Mouse (Mus musculus) liver (tissue): Measurements from ENCODE around the gene Gm49673.
"Not testable (repeated sequence)": the region's sequence is repeated elsewhere in the genome, so short reads cannot be mapped to it uniquely, and the experiment has no call there.

Experiments
- DNase-seq: peaks from one replicate; pipeline ENCODE4 v3.0.0-alpha.2; 2020; ENCODE audit warnings: mixed read lengths

The Gm49673 gene

DNA sequence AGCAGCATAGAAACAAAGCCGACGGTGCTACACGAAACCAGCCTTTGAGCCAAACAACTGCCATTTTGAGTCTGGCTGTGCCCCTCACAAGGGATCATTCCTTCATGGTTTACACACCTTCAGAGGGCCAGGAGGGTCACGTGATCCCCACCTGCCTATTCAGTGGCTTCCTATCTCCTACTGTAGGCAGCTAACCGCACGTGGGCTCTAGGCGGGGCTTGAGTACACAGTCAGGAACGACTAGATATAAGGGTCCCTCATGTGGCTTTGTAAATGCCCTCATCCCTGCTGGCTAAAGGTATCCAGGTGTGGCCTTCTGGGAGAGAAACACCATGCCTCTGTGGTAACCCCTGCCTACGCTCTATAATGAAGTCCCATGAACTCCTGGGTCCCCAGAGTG lies 18.0 kb downstream of the Gm49673 start:
- not testable (repeated sequence) for DNase-seq

DNA sequence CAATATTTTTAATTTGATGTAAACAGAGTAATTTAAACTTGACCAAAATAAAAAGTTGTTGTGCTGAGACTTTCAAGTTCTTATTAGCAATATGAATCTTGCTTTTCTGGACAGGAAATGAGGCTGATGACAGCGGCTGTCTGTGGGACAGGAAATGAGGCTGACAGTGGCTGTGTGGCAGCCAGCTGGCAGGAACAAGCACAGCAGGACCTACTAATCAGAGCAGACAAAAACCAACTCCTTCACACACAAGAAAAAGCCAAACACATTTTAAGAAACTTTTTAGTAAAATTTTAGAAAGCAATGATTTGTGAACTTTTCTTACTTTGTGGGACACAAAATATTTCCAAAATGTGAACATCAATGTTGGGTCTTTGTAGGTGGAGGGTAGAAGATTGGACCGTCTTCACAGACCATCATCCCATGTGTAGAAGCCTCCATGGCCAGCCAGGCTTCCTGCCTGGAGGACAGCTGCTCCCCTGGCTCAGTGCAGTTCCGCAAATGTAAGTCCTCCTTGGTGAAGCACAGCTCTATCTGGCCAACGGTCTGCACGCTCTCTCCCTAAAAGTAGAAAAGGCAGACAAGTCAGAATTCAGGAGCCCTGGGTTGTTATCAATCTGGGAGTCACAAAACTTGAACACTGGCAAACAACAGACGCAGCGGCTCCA lies 19.1 kb downstream of the Gm49673 start:
- not testable (repeated sequence) for DNase-seq

DNA sequence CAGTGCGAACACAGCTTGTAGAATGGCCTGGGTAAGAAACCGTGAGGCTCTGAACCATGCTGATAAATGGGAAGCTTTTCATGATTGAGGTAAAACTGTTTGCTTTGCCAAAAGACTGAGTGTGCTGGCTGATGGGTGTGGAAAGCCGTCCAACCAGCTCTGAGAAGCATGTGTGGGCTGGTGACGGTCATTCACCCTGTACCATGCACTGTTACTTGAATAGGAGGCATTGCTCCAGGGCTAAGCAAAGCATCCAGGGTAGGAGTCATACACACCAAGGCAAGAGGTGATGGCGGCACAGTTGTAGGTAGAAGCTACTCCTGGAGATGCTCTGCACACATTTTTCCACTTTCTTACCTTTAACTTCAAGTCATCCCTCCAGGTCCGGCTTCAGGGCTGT lies 23.0 kb downstream of the Gm49673 start:
- not testable (repeated sequence) for DNase-seq

DNA sequence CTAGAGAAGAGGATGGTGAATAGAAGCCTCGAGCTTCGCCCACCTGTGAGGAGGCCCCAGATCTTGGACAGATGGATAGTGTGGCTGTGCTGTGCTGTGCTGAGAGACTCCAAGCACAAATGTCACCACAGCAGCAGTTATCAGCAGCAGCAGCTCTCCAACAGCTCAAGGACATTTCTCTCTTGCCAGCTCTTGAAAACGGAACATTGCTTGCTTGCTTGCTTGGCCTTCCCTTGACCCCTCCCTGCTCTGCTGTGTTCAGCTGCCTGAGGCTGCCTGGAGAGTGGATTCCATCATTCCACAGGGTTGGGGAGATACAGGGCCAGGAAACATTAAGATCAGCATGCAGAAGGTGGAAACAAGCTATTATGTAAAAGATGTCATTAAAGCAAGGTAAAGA lies 24.6 kb downstream of the Gm49673 start:
- not testable (repeated sequence) for DNase-seq

DNA sequence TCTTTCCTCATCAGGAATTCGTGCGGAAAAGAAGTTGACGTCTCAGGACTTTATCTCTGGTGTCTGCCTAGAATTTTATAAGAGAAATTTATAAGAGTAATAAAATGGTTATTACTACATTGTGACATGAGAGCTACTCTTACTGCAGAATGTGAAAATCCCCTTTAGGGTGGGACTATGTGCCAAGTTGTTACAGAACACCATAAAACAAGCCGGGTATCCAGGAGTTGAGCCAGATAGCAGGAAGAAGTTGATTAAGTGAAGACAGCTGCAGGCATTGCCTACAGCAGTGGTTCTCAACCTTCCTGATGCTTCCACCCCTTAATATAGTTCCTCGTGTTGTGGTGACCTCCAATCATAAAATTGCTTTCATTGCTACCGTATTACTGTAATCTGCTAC lies 30.7 kb downstream of the Gm49673 start:
- DNase-seq, result not testable (repeated sequence)

DNA sequence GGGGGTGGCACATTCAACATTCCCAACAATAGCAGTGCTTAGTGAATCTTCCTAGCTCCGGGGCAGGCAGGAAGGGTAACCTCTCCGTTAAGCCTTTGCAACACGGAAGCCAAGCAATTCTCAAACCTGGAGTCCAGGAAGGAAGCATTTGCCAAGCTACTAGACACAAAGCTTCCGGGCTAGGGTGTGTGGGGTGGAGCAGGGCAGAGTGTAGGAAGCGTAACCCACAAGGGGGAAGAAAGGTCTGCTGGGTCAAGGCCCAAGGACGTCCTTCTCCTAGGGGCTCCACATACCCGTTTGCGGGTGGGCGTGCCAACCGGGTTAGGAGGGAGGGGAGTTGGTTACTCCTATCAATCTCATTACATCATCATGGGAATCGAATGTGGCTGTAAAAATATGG lies 31.2 kb downstream of the Gm49673 start:
- peak; percentile 14 for DNase-seq

DNA sequence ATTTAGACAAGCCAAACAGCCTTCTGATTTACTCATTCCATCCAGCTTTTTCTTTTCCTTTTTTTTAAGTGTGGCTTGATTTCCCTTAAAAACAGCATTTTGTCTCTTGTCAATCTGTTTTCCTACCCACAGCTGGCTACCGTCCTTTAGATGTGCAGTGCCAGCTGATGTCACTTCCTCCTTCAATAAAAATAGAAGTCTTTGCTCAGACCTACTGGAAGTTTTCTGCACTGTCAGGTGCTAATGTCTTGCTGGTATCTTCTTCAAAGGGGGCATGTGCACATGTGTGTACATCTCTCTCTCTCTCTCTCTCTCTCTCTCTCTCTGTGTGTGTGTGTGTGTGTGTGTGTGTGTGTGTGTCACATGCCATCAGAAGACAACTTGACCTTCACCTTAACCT lies 35.4 kb downstream of the Gm49673 start:
- DNase-seq, result not testable (repeated sequence)

DNA sequence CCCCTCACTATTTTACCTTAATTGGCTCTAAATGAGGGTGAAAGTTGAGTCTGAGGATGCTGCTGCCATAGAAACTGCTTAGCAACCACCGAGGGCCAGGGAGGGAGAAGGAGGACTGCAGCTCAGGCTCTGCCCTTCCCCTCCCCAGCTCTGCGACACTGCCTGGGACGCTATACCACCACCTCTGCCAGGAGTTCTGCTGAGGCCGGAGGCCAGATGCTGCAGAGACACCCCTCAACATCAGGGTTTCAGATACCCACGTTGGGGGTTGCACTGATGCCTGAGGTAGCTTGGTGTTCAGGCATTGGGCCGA lies 46.3 kb downstream of the Gm49673 start:
- DNase-seq, result not testable (repeated sequence)

DNA sequence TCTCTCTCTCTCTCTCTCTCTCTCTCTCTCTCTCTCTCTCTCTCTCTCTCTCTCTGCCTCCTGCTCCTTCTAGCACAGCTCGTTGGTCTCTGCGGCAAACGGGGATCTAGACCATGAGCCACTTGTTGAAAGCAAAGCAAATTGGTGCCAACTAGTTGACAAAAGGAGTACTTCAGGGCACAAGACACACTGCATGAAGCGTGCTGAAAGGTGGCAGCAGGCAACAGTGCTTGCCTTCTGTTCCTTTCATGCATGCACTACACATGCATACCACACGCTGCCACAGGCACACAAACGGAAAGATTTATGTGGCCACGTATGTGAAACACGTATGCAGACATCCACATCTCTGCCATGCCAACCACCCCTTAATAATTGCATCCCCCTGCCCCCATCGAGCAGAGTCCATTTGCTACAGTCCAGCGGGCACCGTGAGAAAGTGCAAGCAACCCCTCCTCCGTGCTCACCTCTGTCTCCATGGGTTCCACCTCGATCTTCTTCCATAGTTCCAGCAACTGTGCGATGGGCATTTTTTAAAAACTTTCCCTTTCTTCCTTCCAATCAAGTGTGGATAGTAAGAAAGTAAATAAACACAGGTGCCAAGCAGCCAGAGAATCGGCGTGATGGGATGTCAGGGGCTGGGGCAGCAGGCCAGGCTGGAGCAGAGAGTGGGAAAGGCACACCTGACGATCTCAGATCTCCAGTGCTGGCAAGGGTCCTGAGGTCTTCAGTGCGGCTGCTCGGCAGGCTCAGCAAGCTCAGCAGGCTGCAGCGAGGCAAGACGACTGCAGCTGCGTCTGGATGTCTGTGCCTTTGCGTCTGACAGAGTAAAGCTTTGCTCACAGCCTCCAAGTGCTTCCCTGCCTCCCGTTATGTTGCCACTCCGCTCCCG lies 46.9 kb downstream of the Gm49673 start:
- DNase-seq, result not testable (repeated sequence)

DNA sequence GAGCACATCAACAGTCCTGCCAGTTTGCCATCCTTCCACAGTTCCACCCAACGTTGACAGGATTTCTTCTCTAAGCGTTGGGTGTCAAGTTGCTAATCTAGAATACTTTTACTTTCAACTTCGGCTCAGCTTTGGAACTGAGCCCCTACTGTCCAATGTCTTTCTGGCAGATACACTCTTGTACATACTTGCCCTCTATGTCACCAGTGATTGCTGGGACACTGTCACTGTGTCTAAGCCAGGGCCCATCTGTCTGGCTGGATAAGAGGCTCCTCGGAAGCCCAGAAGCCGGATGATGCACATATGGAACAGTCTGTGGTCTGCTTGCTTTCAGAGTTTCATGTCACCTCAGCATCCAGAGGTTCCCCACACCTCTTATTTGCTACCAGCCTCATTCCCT lies 51.4 kb downstream of the Gm49673 start:
- not testable (repeated sequence) for DNase-seq

DNA sequence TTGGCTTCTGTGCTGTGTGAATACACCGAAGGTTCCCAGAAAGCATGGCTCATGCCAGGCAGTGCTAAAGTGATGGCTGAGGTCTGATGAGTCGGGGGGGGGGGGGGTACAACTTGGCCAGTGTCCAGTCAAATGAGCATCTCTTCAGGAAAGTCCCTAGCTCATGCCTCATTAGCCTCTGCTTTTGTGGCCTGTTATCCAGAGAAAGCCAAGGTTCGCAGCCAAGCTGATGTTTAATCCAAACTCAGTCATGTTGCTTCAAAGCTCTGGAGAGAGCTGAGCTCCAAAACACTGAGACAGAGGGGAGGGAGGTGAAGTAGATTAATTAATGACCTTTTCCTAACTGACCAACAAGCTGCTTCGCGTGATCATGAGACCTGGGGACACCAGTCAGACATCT lies 51.9 kb downstream of the Gm49673 start:
- DNase-seq, result not testable (repeated sequence)

DNA sequence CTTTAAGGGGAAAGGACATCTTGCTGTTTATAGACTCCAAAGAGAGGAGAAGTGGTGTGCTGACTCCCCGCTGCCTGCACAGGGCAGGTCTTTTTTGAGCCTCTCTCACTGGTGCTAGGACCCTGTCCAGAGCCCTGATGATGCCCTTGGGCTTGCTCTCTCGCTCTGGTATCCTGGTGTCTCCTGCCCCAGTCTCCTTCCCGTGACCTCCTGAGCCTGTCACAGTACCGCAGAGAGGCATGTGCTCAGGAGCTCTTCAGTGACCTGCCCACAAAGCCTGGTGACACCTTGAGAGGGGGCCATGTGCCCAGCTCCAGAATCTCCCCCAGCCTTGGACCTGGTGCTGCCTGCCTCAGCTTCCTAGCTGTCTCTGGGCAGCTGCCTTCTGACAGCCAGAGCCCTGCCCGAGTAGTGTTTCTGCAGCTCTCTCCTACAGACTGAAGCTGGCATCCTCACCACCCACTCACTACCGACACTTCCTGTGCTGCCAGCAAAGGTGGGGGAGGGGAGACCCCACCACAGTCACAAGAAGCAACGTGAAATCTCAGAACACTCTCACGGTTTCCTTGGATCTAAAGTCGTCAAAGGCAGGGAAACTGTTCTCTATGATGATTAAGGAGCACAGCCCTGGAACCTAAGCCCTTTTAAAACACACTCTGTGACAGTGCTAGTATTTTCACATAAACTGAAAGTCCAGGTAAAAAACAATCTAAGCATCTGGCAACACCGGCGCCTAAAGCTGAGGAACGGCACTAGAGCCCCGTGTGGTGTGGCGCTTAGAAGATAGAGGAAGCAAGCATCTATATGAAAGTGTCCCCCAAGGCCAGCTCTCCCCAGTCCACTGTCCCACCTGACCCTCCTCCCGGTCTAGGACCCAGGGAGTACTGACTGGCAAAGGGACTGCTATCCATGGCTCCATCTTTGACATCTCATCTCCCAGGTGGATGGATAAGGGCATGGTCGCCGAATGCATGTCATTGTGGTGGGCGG lies 54.8 kb downstream of the Gm49673 start:
- DNase-seq, result not testable (repeated sequence)

DNA sequence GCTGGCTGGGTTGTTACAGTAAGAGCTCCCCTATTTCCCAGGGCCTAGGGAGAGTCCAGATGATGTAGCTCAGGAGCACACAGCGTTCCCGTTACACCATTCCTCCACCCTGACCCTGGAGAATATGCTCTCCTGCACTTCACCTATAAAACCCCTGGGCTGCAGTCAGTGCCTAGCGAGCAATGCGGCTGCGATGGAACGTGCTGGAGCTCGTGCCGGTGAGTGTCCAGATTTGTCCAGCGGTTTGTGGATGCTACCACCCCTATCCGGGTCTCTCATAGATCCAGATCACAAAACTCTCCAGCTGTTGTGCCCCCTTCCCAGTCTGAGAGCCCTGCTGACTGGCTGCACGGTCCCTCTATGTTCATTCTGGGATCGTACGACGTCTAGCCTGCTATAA lies 56.3 kb downstream of the Gm49673 start:
- DNase-seq, result not testable (repeated sequence)

DNA sequence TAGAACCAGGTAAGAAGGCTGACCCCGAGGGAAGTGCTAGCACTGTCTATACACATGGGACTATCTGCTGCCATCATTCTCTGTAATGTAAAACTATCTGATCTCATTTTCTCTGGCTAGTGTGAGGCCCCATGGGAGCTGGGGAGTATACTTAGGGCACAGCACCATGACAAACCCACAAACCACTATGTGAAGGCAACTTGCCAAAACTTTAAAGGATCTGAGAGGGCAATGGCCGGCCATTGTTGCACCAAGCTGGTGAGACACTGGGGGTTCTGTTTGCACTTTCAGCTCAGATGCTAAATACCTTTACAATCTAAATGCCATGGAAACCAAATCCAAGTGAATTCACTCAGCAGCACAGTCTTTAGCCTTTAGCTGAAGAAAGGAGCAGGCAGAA lies 77.7 kb downstream of the Gm49673 start:
- not testable (repeated sequence) for DNase-seq

DNA sequence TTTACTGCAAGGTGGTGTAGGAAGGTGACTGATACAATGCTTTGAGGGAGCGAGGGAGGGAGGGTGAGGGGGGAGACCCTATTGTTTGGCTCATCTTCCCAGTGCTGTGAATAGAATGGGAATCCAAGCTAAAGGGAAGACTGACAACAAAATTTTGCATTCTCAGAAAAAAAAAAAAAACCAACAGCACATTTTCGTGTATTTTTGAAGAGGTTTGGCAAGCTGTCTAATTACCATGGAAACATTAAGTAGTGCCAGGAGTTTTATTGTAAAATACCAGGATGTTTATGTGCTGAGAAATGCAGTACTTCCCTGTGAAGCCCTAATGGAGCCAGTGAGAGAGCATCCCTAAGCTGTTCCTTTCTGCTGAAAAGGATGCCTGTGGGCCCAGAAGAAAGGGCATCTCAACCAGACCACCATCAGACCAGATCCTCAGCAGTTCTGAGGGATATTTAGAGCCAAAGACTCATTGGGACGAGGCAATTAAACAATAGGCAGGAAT lies 90.9 kb downstream of the Gm49673 start:
- DNase-seq, result not testable (repeated sequence)

DNA sequence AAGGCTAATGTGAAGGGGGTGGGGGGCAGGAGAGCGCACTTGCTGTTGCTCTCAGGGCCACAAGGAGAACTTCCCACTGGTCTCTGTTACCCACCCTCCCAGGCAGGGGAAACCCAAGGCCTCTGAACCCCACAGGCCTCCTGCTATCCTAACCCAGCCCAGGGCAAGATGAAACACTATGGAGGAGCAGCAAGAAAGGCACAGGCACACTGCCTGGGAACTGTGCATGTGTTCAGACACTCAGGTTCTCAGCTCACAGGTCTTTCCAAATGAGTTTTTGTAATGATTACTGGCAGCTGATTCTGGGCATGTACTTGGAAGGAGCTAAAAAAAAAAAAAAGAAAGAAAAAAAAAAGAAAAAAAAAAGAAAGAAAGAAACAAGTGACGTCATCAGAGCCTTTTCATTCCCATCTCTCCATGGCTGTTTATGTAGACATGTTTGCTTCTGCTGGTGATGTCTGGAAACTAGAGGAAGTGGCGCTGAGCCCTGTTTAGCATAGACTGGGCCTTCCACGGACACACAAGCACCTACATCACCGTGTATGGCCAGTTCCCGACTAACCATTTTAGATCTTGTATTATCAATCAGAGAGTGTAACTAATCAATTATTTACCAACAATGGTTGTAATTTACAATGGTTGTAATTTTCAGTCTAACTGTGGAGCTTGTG lies 91.5 kb downstream of the Gm49673 start:
- DNase-seq, result not testable (repeated sequence)

DNA sequence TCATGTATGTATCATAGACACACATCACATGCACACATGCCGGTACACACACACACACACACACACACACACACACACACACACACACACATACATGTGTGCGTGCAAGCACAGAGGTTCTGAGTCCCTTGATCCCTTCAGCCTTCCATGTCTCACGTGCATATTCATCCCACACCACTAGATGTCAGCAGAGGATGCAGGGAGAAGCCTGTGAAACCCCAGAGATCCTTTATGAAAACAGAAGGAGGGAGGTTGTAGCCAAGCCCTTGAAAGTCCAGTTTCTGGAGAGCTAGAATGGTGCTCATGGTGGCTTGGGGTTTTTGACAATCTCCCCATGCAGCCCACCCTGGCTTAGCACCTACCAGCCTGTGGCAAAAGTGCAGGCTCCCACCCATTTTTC lies 96.3 kb downstream of the Gm49673 start:
- not testable (repeated sequence) for DNase-seq

DNA sequence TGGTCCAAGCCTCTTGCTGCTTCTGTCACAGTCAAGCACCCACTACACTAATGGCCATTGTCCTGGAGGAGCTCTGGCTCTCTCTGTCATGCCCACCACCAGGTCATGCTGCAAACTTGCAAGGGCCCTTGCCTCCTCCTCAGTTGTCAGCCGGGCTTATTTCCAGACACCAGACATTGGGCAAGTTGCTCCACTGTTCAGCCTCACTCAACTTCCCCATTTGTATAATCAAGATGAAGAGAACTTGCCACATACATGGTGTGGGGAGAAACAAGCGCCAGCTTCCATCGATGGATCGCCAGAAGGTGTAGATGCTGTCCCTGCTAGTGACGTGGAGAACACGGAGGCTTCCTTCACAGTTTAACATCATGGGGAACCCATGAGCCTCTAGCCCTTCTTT lies 97.4 kb downstream of the Gm49673 start:
- not testable (repeated sequence) for DNase-seq

DNA sequence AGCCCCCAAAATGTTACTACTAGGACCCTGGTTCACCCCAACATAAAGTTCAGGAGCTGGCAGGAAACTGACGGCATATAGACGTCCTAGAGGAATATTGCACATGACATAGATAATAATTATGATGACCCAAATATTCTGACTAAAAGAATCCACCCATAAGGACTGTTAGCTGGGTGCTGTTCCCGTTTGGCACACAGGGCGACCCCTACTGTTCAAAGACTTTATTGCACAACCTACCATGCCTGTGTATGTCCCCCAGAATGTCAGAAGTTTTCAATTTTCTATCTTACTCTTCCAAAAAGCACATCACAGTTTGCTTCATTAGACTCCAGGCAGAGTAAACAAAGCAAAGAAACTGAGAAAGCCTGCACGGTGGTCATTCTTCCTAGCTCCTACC lies 101.4 kb downstream of the Gm49673 start:
- DNase-seq, result not testable (repeated sequence)

DNA sequence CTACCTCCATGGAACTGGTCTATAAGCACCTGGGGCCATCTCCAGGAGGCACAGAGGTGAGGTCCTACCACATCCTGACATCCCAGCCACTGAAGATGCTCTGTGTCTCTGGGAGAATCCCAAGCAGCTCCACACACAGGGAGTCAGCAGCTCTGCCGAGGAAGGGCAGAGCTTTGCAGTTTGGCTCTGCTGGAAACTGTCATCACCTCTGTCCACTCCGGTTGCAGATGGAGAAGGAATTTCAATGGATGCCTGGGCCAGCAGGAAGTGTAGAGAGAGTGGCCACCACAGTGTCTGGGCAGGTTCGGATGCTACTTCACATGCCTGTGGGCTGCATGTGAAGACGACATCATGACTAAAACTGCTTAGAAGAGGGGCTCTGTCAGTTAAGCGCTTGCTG lies 106.4 kb downstream of the Gm49673 start:
- DNase-seq, result not testable (repeated sequence)

DNA sequence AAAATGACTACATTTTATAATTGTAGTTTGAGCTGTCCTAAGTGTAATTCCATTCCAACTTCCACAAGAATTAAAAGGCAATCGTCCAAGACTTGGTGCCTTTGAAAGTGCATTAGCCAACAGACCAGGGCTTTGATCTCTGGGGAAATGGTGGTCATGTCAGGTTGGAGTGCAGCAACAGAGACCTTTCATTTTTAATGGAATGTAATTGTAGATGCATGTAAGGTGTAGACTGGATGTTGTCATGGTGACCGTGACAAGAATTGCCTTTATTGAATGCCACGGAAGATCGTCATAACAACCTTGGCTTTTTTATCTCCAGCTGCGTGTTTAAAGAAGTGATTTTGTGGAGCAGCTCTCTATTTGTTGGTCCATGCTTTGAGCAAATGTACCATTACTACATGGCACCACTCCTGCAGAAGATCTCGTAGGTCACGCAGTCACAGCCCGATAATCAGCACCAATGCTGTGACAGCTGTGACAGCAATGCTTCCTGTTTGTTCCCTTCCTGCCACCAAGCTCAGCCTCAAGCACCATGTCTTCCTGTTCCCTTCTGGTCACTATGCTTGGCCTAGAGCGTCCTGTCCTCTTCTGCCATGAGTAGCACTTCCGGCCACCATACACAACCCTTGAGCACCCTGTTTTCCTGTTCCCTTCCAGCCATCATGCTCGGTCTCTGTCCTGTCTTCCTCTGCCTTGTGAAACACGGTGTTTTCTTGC lies 107.5 kb downstream of the Gm49673 start:
- DNase-seq, result not testable (repeated sequence)
